Mouse (Mus musculus) 3134 (cell line): ENCODE measurements around the gene Pxdn.

Experiments used
- DNase-seq: peaks from one replicate; pipeline ENCODE4 v3.0.0-alpha.2; 2011; ENCODE audit warnings: low spot score; ENCODE audit not compliant: insufficient read length; ENCODE audit errors: extremely low read depth

Pxdn gene

DNA sequence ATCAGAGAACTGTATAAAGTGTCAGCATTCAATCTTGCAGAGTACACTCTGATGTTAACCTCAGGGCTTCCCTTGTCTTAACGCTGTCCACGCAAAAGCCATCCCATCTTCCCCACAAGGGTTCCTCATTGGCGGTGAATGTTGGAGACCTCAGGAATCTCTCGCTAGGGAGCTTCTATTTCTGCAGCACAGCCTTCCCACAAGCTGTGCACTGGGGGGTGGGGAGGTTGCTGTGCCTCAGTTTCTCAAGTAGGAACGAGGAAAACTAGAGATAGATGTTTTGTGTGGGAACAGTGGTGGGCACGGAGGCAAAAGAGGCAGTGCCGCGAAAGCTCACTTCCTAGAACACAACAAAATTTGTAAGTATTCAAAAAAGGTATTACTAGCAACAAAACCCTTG, at the start of gene Pxdn:
TSS of gene Pxdn (plus strand) at position 301 of the 400 bp plus-strand sequence.
- DNase-seq, result no peak

DNA sequence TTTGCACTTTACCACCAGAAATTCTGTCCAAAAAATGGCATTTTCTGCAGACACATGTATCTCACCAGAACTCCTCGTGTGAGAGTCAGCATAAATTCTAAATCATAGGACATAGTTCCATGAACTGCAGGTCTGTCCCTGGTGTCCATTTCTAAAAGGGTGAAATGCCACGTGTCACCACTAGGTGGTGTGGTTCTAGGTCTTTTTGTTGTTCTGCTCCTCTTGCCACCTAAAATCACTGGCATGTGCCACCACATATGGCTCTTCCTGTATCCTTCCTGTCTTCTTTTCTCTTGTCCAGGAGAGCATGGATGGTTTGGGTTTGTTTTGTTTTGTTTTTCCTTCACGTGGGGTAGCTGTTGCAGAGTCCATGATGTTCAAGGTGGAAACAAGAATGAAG, 42.7 kb upstream of the Pxdn start:
- no peak for DNase-seq

DNA sequence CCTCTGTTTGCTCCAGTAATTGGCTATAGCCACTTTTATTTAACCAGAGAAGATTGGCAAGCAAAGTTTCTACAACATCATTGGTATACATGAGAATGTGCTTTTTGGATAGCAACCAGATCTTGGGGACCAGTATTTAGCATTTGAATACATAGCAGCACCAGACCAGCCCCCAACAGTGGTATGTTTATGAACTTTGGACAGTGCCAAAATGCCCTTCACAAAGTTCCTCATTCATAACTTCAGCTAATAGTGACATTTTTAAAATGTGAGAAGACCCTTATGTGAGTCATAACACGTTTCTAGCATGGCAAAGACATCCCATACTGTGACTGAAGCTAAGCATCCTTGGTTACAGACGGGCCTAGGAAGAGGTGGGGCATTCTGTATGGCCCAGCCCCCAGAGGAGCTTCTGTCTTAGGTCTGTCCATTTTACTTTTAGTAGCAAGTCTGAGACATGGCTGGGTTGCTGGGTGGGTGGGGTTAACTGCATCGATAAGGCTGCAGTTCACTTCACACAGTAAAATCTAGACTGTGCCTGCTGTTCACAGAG, 39.8 kb upstream of the Pxdn start:
- DNase-seq, result no peak

DNA sequence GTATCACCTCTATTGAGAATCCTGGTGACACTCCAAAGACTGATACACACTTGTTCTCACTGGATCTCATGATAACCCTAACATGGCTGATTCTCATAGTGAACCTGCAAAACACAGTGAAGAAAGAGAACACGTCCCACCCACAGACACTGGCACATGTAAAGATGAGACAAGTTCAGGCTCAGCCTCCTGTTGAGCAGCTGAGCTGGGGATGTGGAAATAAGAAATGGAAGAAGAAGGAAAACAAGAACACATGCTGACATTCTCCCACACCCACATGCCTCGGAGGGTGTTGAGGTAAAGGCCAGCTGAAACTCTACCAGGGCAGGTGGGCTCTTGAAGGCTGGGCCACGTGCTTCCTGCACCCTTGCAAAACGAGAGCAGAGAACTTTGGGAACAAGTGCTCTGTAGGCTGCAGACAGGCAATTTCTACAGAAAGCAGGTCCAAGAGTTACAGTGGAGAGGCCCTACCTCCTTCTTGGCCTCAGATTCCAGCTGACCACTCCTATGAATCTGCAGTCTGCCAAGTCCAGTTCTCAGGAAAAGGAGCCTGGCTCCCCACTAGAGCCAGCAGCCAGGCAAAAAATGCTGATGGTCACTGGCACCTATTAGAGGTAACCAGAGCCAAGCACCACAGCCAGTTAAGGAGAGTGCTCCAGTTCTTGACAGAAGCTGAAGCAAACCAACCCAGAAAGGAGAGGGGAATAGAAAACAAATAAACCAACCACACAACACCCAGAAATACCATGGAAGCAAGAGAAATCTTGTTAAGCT, 33.1 kb upstream of the Pxdn start:
- no peak for DNase-seq

DNA sequence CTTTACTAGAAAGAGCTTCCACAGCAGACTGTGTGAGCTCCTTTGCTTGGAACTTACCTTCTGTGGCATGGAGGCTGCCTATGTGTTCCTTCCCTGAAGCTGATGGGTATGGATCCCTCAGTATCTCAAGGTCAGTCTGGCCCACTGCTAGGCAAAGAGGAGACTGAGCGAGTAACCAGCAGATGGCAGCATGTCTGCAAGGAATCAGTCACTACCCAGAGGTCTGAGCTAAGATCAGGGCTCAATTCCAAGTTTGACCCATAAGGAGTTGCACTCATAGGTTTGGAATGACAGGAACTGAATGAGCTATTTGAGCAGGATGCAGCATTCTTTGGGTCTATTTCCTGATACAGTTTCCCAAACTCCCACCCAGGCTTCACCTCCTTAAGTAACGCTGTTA, 30.4 kb upstream of the Pxdn start:
- peak; percentile 73 for DNase-seq

DNA sequence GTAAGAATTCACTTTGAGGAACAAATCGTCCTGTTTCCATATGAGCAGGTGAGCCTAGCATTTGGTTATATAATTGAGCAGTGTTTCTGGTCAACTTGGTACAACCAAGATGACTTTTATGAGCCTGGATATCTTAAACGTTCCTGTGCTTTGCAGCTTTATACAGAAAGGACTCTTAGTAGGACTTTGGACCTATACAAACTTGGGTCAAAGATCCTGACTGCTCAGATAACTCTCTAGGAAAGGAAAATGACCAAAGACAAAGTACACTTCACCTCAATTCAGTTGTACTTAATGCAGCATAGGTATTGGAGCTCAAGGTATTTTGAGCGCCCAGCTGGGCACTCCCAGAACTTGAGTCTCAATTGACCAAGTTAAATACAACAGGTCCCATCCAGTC, 21.3 kb upstream of the Pxdn start:
- no peak for DNase-seq

DNA sequence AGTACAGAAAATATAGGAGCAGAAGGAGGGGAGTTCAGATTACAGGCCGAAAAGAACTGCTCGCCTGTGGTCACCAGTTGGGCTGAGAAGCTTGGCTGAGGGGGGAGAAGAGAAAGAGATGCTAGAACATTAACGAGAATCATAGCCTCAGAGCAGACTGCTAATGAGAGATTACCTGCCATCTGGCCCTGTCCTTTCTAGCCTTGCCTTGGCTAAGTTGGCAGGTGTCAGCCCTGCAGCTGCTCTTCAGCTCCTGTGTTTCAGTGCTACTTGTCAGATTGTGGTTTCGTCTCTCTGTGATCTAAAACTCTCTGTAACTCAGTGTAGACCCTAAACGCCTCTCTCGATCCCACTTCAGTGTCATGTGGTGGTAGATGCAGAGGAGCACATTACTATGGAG, 20.6 kb upstream of the Pxdn start:
- no peak for DNase-seq

DNA sequence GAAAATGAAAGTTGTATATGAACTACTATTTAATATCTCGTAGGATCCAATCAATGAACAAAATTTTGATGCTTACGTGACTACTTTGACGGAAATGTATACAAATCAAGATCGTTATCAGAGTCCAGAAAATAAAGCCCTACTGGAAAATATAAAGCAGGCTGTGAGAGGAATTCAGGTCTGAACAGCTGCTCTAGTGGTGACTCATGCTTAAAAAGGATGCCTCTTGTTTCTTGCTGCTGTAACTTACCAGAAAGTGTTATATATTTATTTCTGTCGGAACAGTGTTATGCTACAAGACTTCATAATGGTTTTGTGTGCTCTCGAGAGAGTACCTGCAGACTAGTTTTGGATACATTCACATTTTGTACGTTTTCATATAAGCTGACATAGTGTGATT, 17.1 kb upstream of the Pxdn start:
- DNase-seq, result no peak

DNA sequence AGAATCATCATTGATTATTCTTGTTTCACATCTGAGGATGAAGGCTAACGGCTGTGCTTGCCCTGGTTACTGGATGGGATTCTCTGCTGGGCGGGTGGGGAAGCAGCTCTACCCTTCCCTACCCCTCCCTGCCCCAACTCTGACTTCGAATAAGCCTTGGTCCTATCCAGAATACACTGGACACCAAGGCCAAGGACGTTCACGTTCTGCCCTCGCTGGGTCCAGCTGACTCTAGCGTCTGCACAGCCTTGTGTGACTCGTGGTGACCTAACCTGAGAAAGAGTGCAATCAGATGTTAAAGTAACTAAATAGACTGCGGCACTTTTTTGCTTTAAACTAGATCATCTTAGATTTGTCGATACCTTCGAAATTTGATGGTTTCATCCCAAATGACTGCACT, 15.9 kb upstream of the Pxdn start:
- no peak for DNase-seq

DNA sequence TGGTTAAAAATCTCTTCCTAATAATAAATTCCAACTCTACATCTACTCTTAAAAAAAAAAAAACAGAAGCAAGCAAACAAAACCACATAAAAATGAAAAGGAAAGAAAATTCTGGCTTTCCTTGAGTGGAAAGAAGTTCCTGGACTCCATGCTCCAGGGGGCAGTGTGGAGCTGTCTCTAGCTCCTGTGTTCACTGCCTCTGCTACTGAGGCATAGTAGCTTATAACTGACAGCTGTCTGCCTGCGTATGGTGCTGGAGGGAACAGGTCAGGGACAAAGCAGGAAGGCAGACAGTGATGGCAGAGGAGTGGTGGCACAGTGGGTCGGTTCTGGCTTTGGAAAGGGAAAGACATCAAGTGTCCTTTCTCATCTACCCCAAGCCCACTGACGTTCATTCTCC, 10.5 kb upstream of the Pxdn start:
- DNase-seq, result no peak

DNA sequence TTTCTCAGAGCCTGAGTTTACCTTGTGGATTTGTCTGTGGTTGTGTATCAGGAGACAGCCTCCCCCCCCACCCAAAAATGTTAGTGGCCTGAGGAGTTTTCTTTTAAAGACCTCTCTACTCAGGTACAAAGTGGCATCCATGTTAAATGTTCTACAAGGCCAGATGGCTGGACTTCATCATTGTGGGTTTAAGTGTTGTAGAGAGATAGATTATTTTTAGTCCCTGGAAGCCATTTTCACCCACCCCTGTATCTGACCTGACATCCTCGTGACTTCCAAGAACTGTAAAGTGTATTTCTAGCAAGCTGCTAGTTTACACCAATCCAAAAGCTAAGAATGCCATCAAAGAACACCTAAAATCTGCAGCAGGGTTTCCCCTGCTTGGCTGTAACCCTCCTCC, 6.8 kb upstream of the Pxdn start:
- no peak for DNase-seq

DNA sequence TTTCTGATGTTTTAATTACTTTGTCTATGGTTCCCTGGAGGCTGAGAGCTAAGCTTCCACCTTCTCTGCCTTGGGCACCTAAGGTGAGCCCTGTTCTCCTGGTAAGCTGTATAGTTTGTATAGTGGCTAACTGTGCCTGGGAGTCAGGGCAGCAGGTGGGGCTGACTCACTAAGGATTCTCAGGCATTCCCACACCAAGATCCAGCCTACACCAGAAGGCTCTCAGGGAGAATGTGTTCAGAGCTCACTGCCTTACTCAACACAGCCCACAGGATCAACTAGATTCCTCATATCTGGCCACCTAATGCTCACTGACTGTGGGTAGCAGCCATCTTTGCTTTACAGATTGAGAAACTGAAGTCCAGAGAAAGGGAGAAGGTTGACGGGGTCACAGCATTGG, 4.5 kb upstream of the Pxdn start:
- no peak for DNase-seq

DNA sequence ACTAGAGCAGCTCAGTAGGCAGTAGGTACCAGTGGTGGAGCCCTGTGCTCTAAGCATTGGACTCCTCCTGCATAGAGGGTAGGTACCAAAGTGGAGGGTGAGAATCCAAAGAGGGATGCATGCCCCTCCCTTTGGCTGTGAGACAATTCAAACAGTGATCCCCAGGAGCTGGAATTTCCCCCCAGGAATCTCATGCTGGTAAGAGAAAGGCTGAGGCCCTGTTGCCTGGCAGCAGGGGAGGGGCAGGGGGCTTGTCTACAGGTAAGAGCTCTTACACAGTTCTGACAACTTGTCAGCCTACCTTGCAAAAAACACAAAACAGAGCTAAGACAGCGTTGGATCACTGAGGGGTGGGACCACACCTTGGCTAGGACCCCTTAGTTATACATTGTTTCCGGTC, 3.9 kb upstream of the Pxdn start:
- DNase-seq, result no peak

DNA sequence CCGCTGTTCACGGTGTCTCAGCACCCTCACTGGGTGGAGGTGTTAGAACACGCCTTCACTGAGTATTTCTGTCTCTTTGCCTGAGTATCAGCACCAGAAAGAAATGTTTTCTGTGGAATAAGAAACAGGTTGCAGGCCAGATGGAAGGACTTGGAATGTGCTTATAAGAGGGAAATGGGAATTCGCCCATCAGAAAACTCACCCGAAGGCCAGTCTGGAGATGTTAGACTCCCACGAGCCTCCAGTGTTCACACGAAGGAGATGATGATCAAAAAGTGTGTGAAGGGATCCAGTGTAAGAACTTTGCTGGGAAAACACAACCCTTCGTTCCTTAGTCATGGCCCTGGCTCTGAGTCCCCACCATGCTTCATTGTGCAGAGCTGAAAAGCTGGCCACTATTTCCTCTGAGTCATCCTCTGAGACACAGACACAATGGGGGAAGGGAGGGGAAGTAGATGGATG, 3.3 kb upstream of the Pxdn start:
- peak; percentile 51 for DNase-seq

DNA sequence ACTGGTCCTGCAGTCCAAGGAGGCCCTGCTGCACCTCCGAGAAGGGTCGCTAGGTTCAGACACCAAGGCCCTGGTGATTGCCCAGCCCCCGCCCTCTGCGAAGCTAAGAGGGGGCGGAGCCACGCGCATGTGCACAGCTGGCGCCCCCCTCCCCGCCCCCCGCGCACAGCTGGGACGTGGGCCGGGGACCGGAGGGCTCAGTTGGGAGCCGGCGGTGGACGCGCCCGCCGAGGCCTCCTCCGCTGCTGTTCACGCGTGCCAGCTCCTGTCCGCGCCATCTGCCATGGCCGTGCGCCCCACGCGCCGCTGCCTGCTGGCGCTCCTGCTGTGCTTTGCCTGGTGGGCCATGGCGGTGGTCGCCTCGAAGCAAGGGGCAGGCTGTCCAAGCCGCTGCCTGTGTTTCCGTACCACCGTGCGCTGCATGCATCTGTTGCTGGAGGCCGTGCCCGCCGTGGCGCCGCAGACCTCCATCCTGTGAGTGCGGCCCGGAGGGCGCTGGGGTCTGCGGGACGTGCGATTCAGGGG, 505 bp downstream of the Pxdn start:
- peak; percentile 74 for DNase-seq

DNA sequence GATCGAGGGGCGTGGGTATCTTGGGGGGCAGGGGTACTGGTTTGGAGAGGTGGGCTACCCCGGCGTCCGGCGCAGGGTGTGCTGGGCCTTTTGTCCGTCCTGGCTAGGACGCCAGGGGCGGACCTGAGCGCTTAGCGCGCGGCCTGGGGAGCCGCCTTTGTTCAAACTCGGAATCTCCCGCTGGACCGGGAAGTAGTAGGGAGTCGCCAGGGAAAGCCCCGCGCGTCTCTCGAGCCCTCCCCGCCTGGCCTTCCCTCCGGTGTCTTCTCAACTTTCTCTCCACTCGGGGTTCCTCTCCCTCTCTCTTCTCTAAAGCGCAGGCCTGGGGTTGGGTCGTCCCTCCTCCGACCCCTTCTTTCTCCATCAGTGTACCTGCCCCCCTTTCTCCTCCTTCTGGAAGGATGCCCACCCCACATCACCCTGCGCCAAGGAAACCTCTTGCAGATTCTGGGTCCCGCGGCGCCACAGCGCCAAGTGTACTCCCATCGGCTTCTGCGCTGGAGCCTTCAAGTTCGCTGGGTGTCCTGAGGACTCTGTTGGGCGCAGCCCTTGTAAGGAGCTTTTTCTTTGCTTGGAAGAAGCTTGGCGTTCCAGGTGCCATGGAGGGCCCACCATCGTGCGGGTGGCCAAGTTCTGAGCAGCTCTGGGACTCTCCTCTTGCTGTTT, 1.1 kb downstream of the Pxdn start:
- DNase-seq, result peak; percentile 87

DNA sequence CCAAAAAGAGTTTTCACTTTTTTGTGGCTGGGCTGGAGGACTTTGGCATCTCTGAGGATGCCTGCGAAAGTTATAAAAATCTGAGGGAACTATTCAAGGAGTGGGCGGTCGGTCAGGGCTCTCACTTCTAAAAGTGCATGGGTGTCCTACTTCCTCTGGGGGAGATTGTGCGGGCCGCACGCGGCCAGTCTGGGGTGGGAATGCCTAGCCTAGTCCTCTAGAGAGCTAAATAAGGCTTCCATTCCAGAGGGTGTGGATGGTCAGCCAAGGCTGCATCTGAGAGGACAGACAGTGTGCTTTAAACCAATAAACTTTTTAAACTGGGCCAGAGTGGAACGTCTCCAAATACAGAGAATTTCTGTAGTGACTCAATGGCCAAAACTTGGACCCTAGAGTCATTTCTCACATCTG, 1.9 kb downstream of the Pxdn start:
- peak; percentile 44 for DNase-seq

DNA sequence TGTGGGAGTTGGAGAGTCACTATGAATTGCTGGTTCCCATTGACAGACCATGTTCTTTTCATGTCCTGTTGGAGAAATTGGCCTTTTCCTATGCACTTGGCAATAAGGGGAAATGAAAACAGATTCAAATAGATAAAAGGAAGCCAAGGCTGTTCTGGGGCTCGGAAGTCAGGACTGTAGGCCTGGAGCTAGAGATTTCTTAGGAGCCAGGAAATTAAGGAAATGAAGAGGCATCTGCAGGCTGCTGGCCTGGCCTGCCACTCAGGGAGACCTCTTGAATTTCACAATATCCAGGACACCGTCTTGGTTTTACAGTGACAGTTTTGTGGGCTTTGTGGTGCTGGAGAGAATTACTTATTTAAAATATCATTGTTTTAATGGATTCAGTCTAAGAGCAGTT, 5.0 kb downstream of the Pxdn start:
- DNase-seq, result no peak

DNA sequence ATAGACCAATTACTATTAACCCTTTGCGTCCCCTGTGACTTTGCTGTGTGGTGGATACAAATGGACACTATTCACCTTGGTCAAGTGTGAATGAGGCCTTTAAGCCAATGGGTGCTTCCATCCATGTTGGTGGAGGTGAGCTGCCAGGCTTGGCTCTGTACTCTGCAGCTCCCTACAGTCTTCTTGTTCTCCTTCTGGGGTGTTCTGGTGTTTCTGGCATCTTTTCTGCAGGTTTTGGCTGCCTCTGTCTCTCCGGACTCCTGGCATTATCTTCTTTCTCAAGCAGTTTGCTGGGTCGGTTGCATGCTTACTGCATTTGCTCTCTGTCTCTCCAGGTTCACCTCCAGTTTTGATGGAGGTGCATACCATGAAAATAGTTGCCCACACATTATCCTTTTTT, 7.2 kb downstream of the Pxdn start:
- no peak for DNase-seq

DNA sequence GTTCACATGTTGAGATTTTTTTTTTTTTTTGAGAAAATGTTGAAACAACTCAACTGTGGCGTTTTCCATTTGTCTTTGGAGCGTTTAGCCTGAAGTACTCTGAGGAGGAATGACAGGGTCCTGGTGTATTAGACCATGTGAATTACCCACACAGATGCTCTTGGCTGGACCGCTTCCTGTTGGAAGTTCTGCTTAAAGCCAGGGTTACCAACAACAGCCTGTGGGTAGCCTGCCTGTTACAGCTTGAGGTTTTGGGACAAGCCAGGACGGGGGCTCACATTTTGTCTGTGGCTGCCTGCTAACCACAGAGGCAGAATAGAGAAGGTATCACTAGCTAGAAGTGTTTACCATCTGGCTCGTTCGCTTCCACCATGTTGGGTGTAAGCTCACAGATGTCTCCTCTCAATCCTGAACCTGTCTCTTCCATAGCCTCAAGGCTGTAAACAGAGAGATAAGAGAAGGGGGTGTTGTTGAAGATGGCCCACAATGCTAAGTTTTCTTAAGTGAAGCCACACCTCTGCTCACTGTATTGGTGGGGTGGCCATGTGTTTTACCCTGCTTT, 7.9 kb downstream of the Pxdn start:
- no peak for DNase-seq

DNA sequence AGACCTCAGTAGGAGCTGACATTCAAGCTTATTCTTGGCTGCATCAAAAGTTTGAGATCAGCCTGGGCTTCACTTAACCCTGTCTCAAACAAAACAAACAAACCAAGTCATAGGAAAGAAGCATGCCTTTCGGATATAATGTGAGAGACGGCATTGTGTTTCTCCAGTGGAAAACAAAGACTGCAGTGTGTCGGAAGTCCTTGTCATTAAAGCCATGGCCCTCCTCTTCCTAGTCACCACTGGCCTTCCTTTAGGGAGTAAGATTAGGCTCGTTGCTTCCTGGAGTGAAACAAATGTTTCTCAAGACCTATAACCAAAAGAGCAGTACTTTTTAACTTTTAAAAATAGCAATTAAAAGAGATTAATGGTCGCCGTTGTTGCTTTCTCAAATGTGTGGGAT, 13.6 kb downstream of the Pxdn start:
- no peak for DNase-seq

DNA sequence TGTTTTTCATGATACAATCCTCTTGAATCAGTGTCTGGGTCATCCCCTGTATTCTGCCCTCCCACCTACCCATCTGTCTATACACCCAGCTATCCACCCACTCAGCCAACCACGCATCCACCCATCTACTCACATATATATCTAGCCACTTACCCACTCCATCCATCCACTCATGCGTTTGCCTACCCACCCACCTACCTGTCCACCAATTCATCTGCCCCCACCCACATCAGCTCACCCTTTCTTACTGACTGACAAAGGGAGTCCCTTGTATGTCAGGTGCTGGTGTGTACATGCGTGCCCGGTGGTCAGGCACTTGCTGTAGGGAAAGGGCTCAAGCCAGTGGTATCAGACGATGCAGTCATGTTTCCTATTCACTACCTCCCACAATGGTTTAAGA, 14.1 kb downstream of the Pxdn start:
- no peak for DNase-seq
